Mouse (Mus musculus) frontal cortex, postnatal 14 days (tissue): Measurements from ENCODE around the gene Olfr1283.
"Not testable (repeated sequence)": the region's sequence is repeated elsewhere in the genome, so short reads cannot be mapped to it uniquely, and the experiment has no call there.

Experiments
- DNase-seq, 2 experiments: peaks; one replicate each; pipeline ENCODE4 v3.0.0; 2022; ENCODE audit warnings: low spot score in 2 of 2

Olfr1283 gene

DNA sequence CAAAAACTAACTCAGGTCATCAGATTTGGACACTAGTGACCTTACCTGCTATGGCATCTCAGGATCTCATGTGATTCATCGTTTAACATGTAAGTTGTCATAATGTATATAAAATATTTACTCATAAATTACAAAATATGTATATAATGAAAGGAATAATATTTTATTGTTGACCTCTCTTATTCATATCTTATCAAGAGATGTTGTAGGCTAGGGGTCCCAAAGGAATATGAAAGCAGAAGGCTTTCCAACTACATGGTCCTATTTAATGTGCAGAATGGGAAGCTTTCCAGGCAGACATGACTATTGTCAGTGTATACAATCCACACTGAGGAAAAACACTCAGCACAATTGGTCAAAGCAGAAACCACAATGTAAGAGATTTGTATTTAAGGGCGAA is at the start of gene Olfr1283:
Gene Olfr1283 (plus strand): TSS at position 301 of the 400 bp plus-strand sequence.
- no peak for DNase-seq

DNA sequence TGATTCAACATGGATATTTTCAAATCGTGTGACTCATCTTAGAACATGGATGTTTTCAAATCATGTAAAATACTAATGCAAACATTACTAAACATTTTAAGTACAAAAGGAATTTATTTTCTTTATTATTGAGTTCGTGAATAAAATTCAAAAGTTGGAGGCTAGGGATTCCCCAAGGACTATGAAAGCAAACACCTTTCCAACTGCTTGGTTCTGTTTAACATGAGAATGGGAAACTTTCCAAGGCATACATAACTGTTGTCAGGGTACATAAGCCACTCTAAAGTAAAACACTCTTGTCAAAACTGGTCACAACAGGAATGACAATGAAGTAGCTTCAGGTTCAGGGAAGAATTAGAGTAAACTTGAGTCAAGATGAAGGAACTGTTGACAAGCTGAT is 40.4 kb upstream of the Olfr1283 start, which contains the start of gene Olfr1281:
Gene Olfr1281 (plus strand): TSS at position 301 of the 400 bp plus-strand sequence.
- DNase-seq: no peak

DNA sequence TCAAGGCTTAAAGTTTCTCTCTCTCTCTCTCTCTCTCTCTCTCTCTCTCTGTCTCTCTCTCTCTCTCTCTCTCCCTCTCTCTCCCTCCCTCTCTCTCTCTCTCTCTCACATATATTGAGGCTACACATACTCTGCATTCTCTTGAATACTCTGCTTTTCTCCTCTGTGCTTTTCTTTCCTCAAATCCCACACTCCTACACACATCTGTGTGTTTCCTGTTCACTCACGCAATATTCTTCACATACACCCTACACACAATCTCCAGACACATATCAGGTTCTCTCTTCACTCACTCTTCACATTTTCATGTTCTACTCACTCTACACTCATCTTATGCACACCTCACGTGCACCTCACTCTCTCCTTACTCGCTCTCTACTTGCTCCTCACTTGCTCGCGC is 32.9 kb upstream of the Olfr1283 start:
- not testable (repeated sequence) for DNase-seq

DNA sequence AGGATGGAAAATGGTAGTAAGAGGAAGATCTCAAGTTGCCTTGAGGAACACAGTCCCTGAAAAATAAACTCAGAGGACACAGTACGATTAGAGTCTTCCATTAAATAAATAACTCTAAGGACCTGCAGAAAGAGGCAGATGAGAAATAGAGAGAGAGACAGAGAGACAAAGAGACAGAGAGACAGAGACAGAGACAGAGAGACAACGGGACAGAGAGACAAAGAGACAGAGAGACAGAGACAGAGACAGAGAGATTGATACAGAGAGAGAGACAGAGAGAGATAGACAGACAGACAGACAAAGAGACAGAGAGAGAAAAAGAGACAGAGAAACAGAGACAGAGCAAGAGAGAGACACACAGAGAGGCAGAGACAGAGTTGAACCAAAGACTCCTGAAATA is 30.6 kb upstream of the Olfr1283 start, which contains the start of gene Olfr1282:
Gene Olfr1282 (minus strand): TSS at position 101 of the 400 bp plus-strand sequence.
- DNase-seq: no peak

DNA sequence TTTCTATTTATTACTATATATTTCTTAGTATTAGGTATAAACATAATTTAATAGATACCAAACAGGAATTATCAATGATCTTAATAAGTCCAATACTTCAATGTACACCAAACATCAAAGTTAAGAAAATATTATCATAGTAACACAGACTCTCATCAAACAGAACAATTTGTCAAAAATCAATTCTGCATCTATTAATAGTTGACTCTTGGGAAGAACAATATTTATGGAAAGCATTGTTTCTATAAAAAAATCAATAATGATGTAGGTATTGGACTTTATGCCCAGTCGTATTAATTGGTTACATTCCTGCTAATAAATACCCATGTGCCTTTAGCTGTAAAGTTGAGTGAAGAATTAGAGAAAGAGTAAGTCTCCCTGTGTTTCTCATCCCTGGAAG is 8.6 kb downstream of the Olfr1283 start, which contains the start of gene Olfr1284:
Gene Olfr1284 (plus strand): TSS at position 301 of the 400 bp plus-strand sequence.
- DNase-seq: no peak
